8 mouse cellular contexts compared by ENCODE assay signal in the genomic region with DNA sequence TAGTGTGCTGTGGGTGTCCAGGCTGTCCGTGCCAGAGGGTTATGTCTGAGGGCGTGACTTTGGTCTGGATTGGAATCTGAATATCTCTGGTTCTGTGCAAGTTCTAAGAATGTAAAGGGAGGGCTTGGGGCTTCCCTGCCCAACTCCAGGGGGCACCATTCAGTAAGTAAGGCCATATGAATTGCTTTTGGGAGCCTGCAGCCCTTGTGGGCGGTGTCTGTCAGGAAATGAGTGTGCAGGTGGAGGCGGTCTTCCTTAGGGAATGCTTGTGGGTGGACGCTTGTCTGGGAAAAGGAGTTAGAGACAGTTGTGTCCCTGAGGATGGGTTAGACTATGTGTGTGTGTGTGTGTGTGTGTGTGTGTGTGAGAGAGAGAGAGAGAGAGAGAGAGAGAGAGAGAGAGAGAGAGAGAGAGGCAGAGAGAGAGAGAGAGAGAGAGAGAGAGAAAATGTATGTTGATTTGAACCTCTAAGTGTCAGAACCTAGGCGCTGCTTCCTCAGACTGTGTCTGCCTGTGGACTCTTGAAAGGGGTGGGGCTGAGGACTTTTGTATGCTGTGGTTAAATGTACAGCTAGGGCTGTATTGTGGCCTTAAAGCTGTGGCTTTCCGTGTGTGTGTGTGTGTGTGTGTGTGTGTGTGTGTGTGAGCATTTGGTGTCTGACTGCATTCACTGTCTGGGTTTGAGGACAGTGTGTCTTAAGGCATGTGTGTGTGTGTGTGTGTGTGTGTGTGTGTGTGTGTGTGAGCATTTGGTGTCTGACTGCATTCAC. TPM values are rescaled to one million over a fixed set of nuclear protein-coding genes. Genes with fewer than 3 reads are reported as not detected.
DNase-seq lines count a peak whose midpoint lies in the region; ATAC-seq and TF ChIP-seq lines count a peak whose summit lies in the region.
"Not testable (repeated sequence)": the region's sequence is repeated elsewhere in the genome, so short reads cannot be mapped to it uniquely, and the experiment has no call there.

No protein-coding gene starts in this region.

- WGBS in intestine, embryonic 15.5 days = 53% methylated on average over 7 of the region's 7 CpGs
- WGBS in limb, embryonic 13.5 days = 60% methylated on average over 7 of the region's 7 CpGs
- WGBS in midbrain, embryonic 15.5 days = 53% methylated on average over 7 of the region's 7 CpGs

- H3K27me3 ChIP-seq in ES-Bruce4 (ENCODE audit: control insufficient read depth, insufficient read depth, low read length, poor library complexity, severe bottlenecking); intestine, embryonic 15.5 days (replicated peaks); limb, embryonic 13.5 days; midbrain, embryonic 15.5 days (replicated peaks): not testable (repeated sequence)

- not testable (repeated sequence) for H3K36me3 ChIP-seq in ES-Bruce4 (ENCODE audit: control insufficient read depth, insufficient read depth, low read length, poor library complexity, severe bottlenecking); intestine, embryonic 15.5 days; limb, embryonic 13.5 days; midbrain, embryonic 15.5 days (replicated peaks)

- not testable (repeated sequence) for H3K4me2 ChIP-seq in intestine, embryonic 15.5 days (replicated peaks)
- H3K4me2 ChIP-seq in limb, embryonic 13.5 days (replicated peaks) = peak overlapping the region; percentile 66
- H3K4me2 ChIP-seq in midbrain, embryonic 15.5 days = peak overlapping the region; percentile 85

- ATAC-seq in intestine, embryonic 15.5 days = peak; percentile 65
- not testable (repeated sequence) for ATAC-seq in limb, embryonic 13.5 days (ENCODE audit: low FRiP score, low read depth)
- 0 out of 2 replicates have a peak, but pooled peaks have one; percentile 10 for ATAC-seq in midbrain, embryonic 15.5 days (replicated peaks)

- not testable (repeated sequence) for TF ChIP-seq CTCF in ES-Bruce4 (IDR thresholded peaks at IDR 0.05; ENCODE audit: low read depth, low read length)
- TF ChIP-seq CTCF in cortical plate, adult 2 months (IDR thresholded peaks at IDR 0.05; ENCODE audit: extremely low read depth, insufficient read depth, low read length) = peak; percentile 21; the same call in 1 of the 2 replicates

- H3K27ac ChIP-seq in ES-Bruce4 (ENCODE audit: insufficient read depth, low read length) = 0 out of 2 replicates have a peak overlapping the region, but pooled peaks have one; percentile 5
- H3K27ac ChIP-seq in cortical plate, adult 2 months (ENCODE audit: insufficient read depth, low read length); intestine, embryonic 15.5 days; limb, embryonic 13.5 days: not testable (repeated sequence)
- peak overlapping the region; percentile 79; the same call in 1 of the 2 replicates for H3K27ac ChIP-seq in midbrain, embryonic 15.5 days

- DNase-seq in frontal cortex, adult 2 months (ENCODE audit: extremely low spot score in 1 of 2, low spot score in 1 of 2) = peak; percentile 62 to 84
- peak; percentile 68 to 76 for DNase-seq in right cerebral cortex, adult 2 months (ENCODE audit: low spot score in 2 of 2)
- DNase-seq in thymus, postnatal 0 days (ENCODE audit: low spot score) = peak; percentile 30

- H3K9me3 ChIP-seq in ES-Bruce4 (replicated peaks; ENCODE audit: control insufficient read depth, insufficient read depth, low read length, poor library complexity, severe bottlenecking); intestine, embryonic 15.5 days; limb, embryonic 13.5 days; midbrain, embryonic 15.5 days: not testable (repeated sequence)

- H3K4me3 ChIP-seq in ES-Bruce4 (ENCODE audit: low read depth, low read length); intestine, embryonic 15.5 days (replicated peaks); limb, embryonic 13.5 days: not testable (repeated sequence)
- H3K4me3 ChIP-seq in cortical plate, adult 2 months (ENCODE audit: insufficient read depth, low read length) = peak overlapping the region; percentile 96; the same call in 1 of the 2 replicates
- peak overlapping the region; percentile 87 for H3K4me3 ChIP-seq in midbrain, embryonic 15.5 days

- TF ChIP-seq EP300 in ES-Bruce4 (IDR thresholded peaks at IDR 0.05; ENCODE audit: insufficient read depth, low read depth, low read length) = not testable (repeated sequence)

- not testable (repeated sequence) for H3K4me1 ChIP-seq in ES-Bruce4 (ENCODE audit: control insufficient read depth, insufficient read depth, low read length); cortical plate, adult 2 months (ENCODE audit: control insufficient read depth, insufficient read depth, low read length)
- H3K4me1 ChIP-seq in intestine, embryonic 15.5 days (replicated peaks) = peaks cover 13% of the 10 kb centered on the region
- peaks cover 24% of the 10 kb centered on the region for H3K4me1 ChIP-seq in limb, embryonic 13.5 days
- H3K4me1 ChIP-seq in midbrain, embryonic 15.5 days = peaks cover 32% of the 10 kb centered on the region

- not testable (repeated sequence) for H3K9ac ChIP-seq in ES-Bruce4 (ENCODE audit: low read depth, poor library complexity, severe bottlenecking); intestine, embryonic 15.5 days; limb, embryonic 13.5 days; midbrain, embryonic 15.5 days

- not testable (repeated sequence) for TF ChIP-seq POLR2A in ES-Bruce4 (IDR thresholded peaks at IDR 0.05; ENCODE audit: insufficient read depth, low read length); cortical plate, adult 2 months (IDR thresholded peaks at IDR 0.05; ENCODE audit: extremely low read depth, insufficient read depth, low read length)

RNA-seq across cellular contexts. Expression of a gene that starts 30.4 kb away (rescaled TPM):
- polyA plus RNA-seq in ES-Bruce4 (2011; ENCODE audit: insufficient read depth, insufficient read length, low read depth, missing spikeins) = 9.5 and 10.4 TPM in 2 replicates
- polyA plus RNA-seq in cortical plate, adult 2 months (2012; rRNA removed) = 77.0 and 80.1 TPM in 2 replicates
- 95.2 and 96.2 TPM in 2 replicates for polyA plus RNA-seq in frontal cortex, adult 2 months (2012; rRNA removed)
- 6.0 and 6.8 TPM in 2 replicates for polyA plus RNA-seq in intestine, embryonic 15.5 days (2015; fragmentation: Nextera tagmentation; extraction: Ambion mirVana)
- 5.4 and 6.1 TPM in 2 replicates for polyA plus RNA-seq in limb, embryonic 13.5 days (2015; fragmentation: Nextera tagmentation; extraction: Ambion mirVana)
- polyA plus RNA-seq in midbrain, embryonic 15.5 days (2015; fragmentation: Nextera tagmentation; extraction: Ambion mirVana) = 42.7 and 44.5 TPM in 2 replicates
- 0.95 and 1.0 TPM in 2 replicates for polyA plus RNA-seq in thymus, postnatal 0 days (2015; fragmentation: Nextera tagmentation; extraction: Ambion mirVana)

RNA-seq across cellular contexts. Expression of a gene that starts 43.2 kb away (rescaled TPM):
- polyA plus RNA-seq in ES-Bruce4 (2011; ENCODE audit: insufficient read depth, insufficient read length, low read depth, missing spikeins) = 19.5 and 19.6 TPM in 2 replicates
- 62.3 and 65.9 TPM in 2 replicates for polyA plus RNA-seq in cortical plate, adult 2 months (2012; rRNA removed)
- polyA plus RNA-seq in frontal cortex, adult 2 months (2012; rRNA removed) = 58.3 and 59.6 TPM in 2 replicates
- polyA plus RNA-seq in intestine, embryonic 15.5 days (2015; fragmentation: Nextera tagmentation; extraction: Ambion mirVana) = 55.8 and 59.8 TPM in 2 replicates
- 79.7 and 82.5 TPM in 2 replicates for polyA plus RNA-seq in limb, embryonic 13.5 days (2015; fragmentation: Nextera tagmentation; extraction: Ambion mirVana)
- 75.4 and 78.7 TPM in 2 replicates for polyA plus RNA-seq in midbrain, embryonic 15.5 days (2015; fragmentation: Nextera tagmentation; extraction: Ambion mirVana)
- polyA plus RNA-seq in thymus, postnatal 0 days (2015; fragmentation: Nextera tagmentation; extraction: Ambion mirVana) = 61.2 and 64.2 TPM in 2 replicates

RNA-seq across cellular contexts. Expression of a gene that starts 46.1 kb away (rescaled TPM):
- polyA plus RNA-seq in ES-Bruce4 (2011; ENCODE audit: insufficient read depth, insufficient read length, low read depth, missing spikeins) = 164 and 171 TPM in 2 replicates
- polyA plus RNA-seq in cortical plate, adult 2 months (2012; rRNA removed) = 158 and 168 TPM in 2 replicates
- 175 and 217 TPM in 2 replicates for polyA plus RNA-seq in frontal cortex, adult 2 months (2012; rRNA removed)
- 276 and 280 TPM in 2 replicates for polyA plus RNA-seq in intestine, embryonic 15.5 days (2015; fragmentation: Nextera tagmentation; extraction: Ambion mirVana)
- 320 and 346 TPM in 2 replicates for polyA plus RNA-seq in limb, embryonic 13.5 days (2015; fragmentation: Nextera tagmentation; extraction: Ambion mirVana)
- 215 and 226 TPM in 2 replicates for polyA plus RNA-seq in midbrain, embryonic 15.5 days (2015; fragmentation: Nextera tagmentation; extraction: Ambion mirVana)
- polyA plus RNA-seq in thymus, postnatal 0 days (2015; fragmentation: Nextera tagmentation; extraction: Ambion mirVana) = 281 and 307 TPM in 2 replicates

RNA-seq across cellular contexts. Expression of a gene that starts 52.3 kb away (rescaled TPM):
- polyA plus RNA-seq in ES-Bruce4 (2011; ENCODE audit: insufficient read depth, insufficient read length, low read depth, missing spikeins) = 0.40 and 0.44 TPM in 2 replicates
- 20.8 and 24.3 TPM in 2 replicates for polyA plus RNA-seq in cortical plate, adult 2 months (2012; rRNA removed)
- 9.9 and 13.8 TPM in 2 replicates for polyA plus RNA-seq in frontal cortex, adult 2 months (2012; rRNA removed)
- polyA plus RNA-seq in intestine, embryonic 15.5 days (2015; fragmentation: Nextera tagmentation; extraction: Ambion mirVana) = not detected in 2 replicates
- polyA plus RNA-seq in limb, embryonic 13.5 days (2015; fragmentation: Nextera tagmentation; extraction: Ambion mirVana) = 0.77 and 0.83 TPM in 2 replicates
- 2.8 and 4.2 TPM in 2 replicates for polyA plus RNA-seq in midbrain, embryonic 15.5 days (2015; fragmentation: Nextera tagmentation; extraction: Ambion mirVana)
- polyA plus RNA-seq in thymus, postnatal 0 days (2015; fragmentation: Nextera tagmentation; extraction: Ambion mirVana) = 0.09 TPM in 1 of 2 replicates, not detected in the other
